Mouse (Mus musculus) embryonic fibroblast, embryonic 13.5 days (primary cell): Measurements from ENCODE around the gene Dnmt3a.

Experiments used
- CTCF ChIP-seq: IDR thresholded peaks from 2 replicates; pipeline ENCODE4 v1.5.1; 2011; ENCODE audit warnings: mild to moderate bottlenecking, control low read depth, low read length, moderate library complexity, borderline replicate concordance; ENCODE audit not compliant: insufficient read depth
- POLR2A ChIP-seq: IDR thresholded peaks from 2 replicates; pipeline ENCODE4 v1.6.1; 2011; ENCODE audit warnings: low read depth, mild to moderate bottlenecking, control low read depth, low read length, moderate library complexity

DNA sequence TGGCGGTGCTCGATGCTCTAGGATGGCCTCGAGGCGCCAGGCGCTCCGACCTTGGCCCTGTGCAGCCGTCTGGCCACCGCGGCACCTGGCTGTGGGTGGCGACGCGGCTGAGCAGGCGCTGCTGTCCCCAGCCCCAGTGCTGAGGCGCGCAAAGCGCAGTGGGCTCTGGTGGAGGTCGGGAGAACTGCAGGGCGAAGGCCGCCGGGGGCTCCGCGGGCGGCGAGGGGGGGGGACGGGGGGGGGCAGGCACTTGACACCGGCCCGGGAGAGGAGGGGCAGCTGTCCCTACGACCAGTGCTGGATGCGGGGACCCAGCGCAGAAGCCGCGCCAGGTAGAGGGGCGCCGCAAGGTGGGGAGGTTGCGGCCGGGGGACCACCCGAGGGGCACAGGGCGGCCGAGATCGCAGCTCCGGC is 471 bp downstream of the Dnmt3a start:
- TF ChIP-seq POLR2A (no peak), CTCF (peak; percentile 46; the same call in 1 of the 2 replicates)
